Mouse (Mus musculus) CH12.LX (cell line): ENCODE results near the gene Cpeb1. TPM values are rescaled to one million over a fixed set of nuclear protein-coding genes. Genes with fewer than 3 reads are reported as not detected.
A peak's percentile ranks its signal among the peaks of the same experiment; 100 is the strongest.

Source experiments
- DNase-seq: peaks from one replicate; pipeline ENCODE4 v3.0.0-alpha.2; 2013; ENCODE audit errors: extremely low read depth
- H3K27ac ChIP-seq: 2 replicates; pipeline ENCODE4 v1.5.1; 2012; ENCODE audit warnings: low read depth, mild to moderate bottlenecking, control low read depth, moderate library complexity; ENCODE audit not compliant: insufficient read depth
- H3K27me3 ChIP-seq: replicated peaks from 2 replicates; pipeline ENCODE3; 2012; ENCODE audit warnings: inconsistent platforms
- H3K36me3 ChIP-seq, 2 experiments: replicated peaks in 1 of 2; 2 replicates each; pipeline versions ENCODE3 to v1.6.1; 2012; ENCODE audit warnings: inconsistent platforms in 1 of 2, low read length in 1 of 2, mild to moderate bottlenecking in 1 of 2, mixed read lengths in 1 of 2, moderate library complexity in 1 of 2; ENCODE audit not compliant: control insufficient read depth in 1 of 2, insufficient read depth in 1 of 2
- H3K4me1 ChIP-seq, 2 experiments: 2 replicates each; pipeline ENCODE4 v1.6.1; 2012; ENCODE audit warnings: inconsistent platforms in 1 of 2, moderate library complexity in 1 of 2; ENCODE audit not compliant: insufficient read depth in 2 of 2, control insufficient read depth in 1 of 2
- H3K4me2 ChIP-seq: 2 replicates; pipeline ENCODE4 v1.6.1; 2012; ENCODE audit warnings: low read depth, mild to moderate bottlenecking, control low read depth; ENCODE audit not compliant: poor library complexity, insufficient read depth, severe bottlenecking
- H3K4me3 ChIP-seq, 3 experiments: fragments of 150-350 bp in 1 of 3; sonication (generic) in 1 of 3; replicated peaks in 1 of 3; 2 replicates each; pipeline versions ENCODE3 to v1.5.1; 2011 to 2012; ENCODE audit warnings: low read depth in 2 of 3, low read length in 2 of 3, mild to moderate bottlenecking in 2 of 3, moderate library complexity in 2 of 3, control low read depth in 1 of 3, improper control_type of control experiment in 1 of 3, inconsistent platforms in 1 of 3, mixed read lengths in 1 of 3; ENCODE audit not compliant: poor library complexity in 1 of 3
- H3K79me2 ChIP-seq: replicated peaks from 2 replicates; pipeline ENCODE4 v1.6.1; 2012; ENCODE audit warnings: mild to moderate bottlenecking, moderate library complexity; ENCODE audit not compliant: control insufficient read depth, poor library complexity, insufficient read depth, severe bottlenecking; ENCODE audit errors: extremely low read depth
- H3K9ac ChIP-seq: 2 replicates; pipeline ENCODE4 v1.6.1; 2012; ENCODE audit warnings: low read depth, mild to moderate bottlenecking, control low read depth, moderate library complexity; ENCODE audit not compliant: insufficient read depth
- H3K9me3 ChIP-seq: replicated peaks from 2 replicates; pipeline ENCODE3; 2012; ENCODE audit warnings: low read length, inconsistent platforms, mixed read lengths
- BHLHE40 ChIP-seq: IDR thresholded peaks from 2 replicates; pipeline ENCODE4 v1.6.1; 2011; ENCODE audit warnings: mild to moderate bottlenecking, low read depth, low read length, improper control_type of control experiment
- CTCF ChIP-seq, 2 experiments: IDR thresholded peaks in 1 of 2; conservative IDR thresholded peaks in 1 of 2; 2 replicates each; pipeline ENCODE4 v1.5.1; 2011 to 2012; ENCODE audit warnings: low read depth in 2 of 2, low read length in 2 of 2, improper control_type of control experiment in 1 of 2, inconsistent platforms in 1 of 2, mild to moderate bottlenecking in 1 of 2, moderate library complexity in 1 of 2
- E2F4 ChIP-seq: IDR thresholded peaks from 2 replicates; pipeline ENCODE4 v1.6.1; 2011; ENCODE audit warnings: low read depth, low read length, improper control_type of control experiment; ENCODE audit not compliant: insufficient replicate concordance
- EP300 ChIP-seq: IDR thresholded peaks from 2 replicates; pipeline ENCODE4 v1.6.1; 2011; ENCODE audit warnings: low read length, improper control_type of control experiment
- GABPA ChIP-seq: IDR thresholded peaks from 2 replicates; pipeline ENCODE4 v1.6.1; 2012; ENCODE audit warnings: low read depth, low read length, improper control_type of control experiment, inconsistent platforms; ENCODE audit not compliant: insufficient replicate concordance
- HCFC1 ChIP-seq: IDR thresholded peaks from 2 replicates; pipeline ENCODE4 v1.6.1; 2012; ENCODE audit warnings: low read depth, mild to moderate bottlenecking, inconsistent platforms, low read length, improper control_type of control experiment
- JUN ChIP-seq: IDR thresholded peaks from 2 replicates; pipeline ENCODE4 v1.6.1; 2011; ENCODE audit warnings: low read depth, mild to moderate bottlenecking, low read length, improper control_type of control experiment, moderate library complexity; ENCODE audit not compliant: insufficient read depth
- MAX ChIP-seq: IDR thresholded peaks from 2 replicates; pipeline ENCODE4 v1.6.1; 2011; ENCODE audit warnings: low read length, improper control_type of control experiment
- MAZ ChIP-seq: IDR thresholded peaks from 2 replicates; pipeline ENCODE4 v1.6.1; 2012; ENCODE audit warnings: low read depth, mild to moderate bottlenecking, inconsistent platforms, low read length, improper control_type of control experiment, moderate library complexity
- MYC ChIP-seq: IDR thresholded peaks from 2 replicates; pipeline ENCODE4 v1.6.1; 2011; ENCODE audit warnings: low read depth, mild to moderate bottlenecking, improper control_type of control experiment, low read length
- NELFE ChIP-seq: IDR thresholded peaks from 2 replicates; pipeline ENCODE4 v1.6.1; 2011; ENCODE audit warnings: low read depth, low read length, improper control_type of control experiment
- PAX5 ChIP-seq: IDR thresholded peaks from 2 replicates; pipeline ENCODE4 v1.6.1; 2012; ENCODE audit warnings: low read length, inconsistent platforms, mixed read lengths
- POLR2A ChIP-seq: IDR thresholded peaks from 2 replicates; pipeline ENCODE4 v1.6.1; 2011; ENCODE audit warnings: low read depth, mild to moderate bottlenecking, improper control_type of control experiment, low read length
- RCOR1 ChIP-seq: conservative IDR thresholded peaks from 2 replicates; pipeline ENCODE4 v1.6.1; 2012; ENCODE audit warnings: low read depth, mild to moderate bottlenecking, inconsistent platforms, low read length, improper control_type of control experiment
- TCF12 ChIP-seq: IDR thresholded peaks from 2 replicates; pipeline ENCODE4 v1.6.1; 2014; ENCODE audit warnings: low read depth, mild to moderate bottlenecking, inconsistent platforms, low read length, improper control_type of control experiment
- USF1 ChIP-seq: IDR thresholded peaks from 2 replicates; pipeline ENCODE4 v1.6.1; 2014; ENCODE audit warnings: low read depth, mild to moderate bottlenecking, inconsistent platforms, low read length, improper control_type of control experiment
- USF2 ChIP-seq: conservative IDR thresholded peaks from 2 replicates; pipeline ENCODE4 v1.6.1; 2011; ENCODE audit warnings: low read depth, low read length, improper control_type of control experiment
- ZNF384 ChIP-seq: IDR thresholded peaks from 2 replicates; pipeline ENCODE4 v1.6.1; 2012; ENCODE audit warnings: low read depth, low read length, improper control_type of control experiment, inconsistent platforms
- dilution Hi-C: fragments of 300-500 bp; cut with MboI; formaldehyde crosslinking; loops from 2 replicates; pipeline ENCODE4 v1.14.3; 2020; ENCODE audit warnings: low sequenced_read_pairs; ENCODE audit not compliant: extremely low pct_unique_long_range_greater_than_20kb, extremely low pct_ligation_motif_present
- in situ Hi-C: fragments of 300-500 bp; cut with MboI; formaldehyde crosslinking; loops from 3 replicates; pipeline ENCODE4 v1.14.3; 2019; ENCODE audit warnings: low sequenced_read_pairs, low pct_ligation_motif_present, low pct_unique_long_range_greater_than_20kb, mixed read lengths
- polyA plus RNA-seq: library from polyadenylated mRNA; unstranded; fragments of >175 nt; gene quantifications from 2 replicates; pipeline ENCODE4 v1.2.1, GENCODE M21; 2012; ENCODE audit warnings: low read depth; ENCODE audit not compliant: insufficient read length
- total RNA-seq, 2 experiments: library from RNA; depleted of rRNA; stranded (reverse); fragments of 300-350 nt in 1 of 2; fragments of >200 nt in 1 of 2; gene quantifications; 2 replicates each; pipeline ENCODE4 v1.2.3; 2012 to 2014

Gene Cpeb1
- total and polyA plus RNA-seq, 3 experiments = 0.26 TPM; not detected in 2

GRCm38 (mm10) chr7:81344544-81345446 is 110.5 kb downstream of the Cpeb1 start, which contains the start of gene Rps17 (continued):
- peak; percentile 95 for TF ChIP-seq POLR2A

- Histone ChIP-seq H3K36me3 (peaks cover 50 to 57% of the 10 kb centered on the region in 2 experiments), H3K79me2 (peaks cover 40% of the 10 kb centered on the region), H3K4me3 (peak overlapping the region; percentile 89 to 100 (median 99)), H3K9ac (peak overlapping the region; percentile 99), H3K4me2 (peak overlapping the region; percentile 89), H3K4me1 (peaks cover 2 to 34% of the 10 kb centered on the region in 2 experiments; a peak in 2 of 4 replicates)
- dilution Hi-C loops = no loop called here
- no peak for DNase-seq
- no peak for TF ChIP-seq USF2
- no peak for TF ChIP-seq ZNF384
- peak; percentile 54; the same call in 1 of the 2 replicates for TF ChIP-seq MAX
- TF ChIP-seq GABPA = no peak
- TF ChIP-seq BHLHE40 = no peak
- TF ChIP-seq RCOR1 = no peak
- no peak for TF ChIP-seq CTCF (conservative IDR thresholded peaks at IDR 0.05 in 1 of 2, IDR thresholded peaks at IDR 0.05 in 1 of 2; ENCODE audit: low read depth in 2 of 2, low read length in 2 of 2)
- TF ChIP-seq HCFC1 = no peak
- no peak for TF ChIP-seq TCF12
- TF ChIP-seq MYC = 0 out of 2 replicates have a peak, but pooled peaks have one; percentile 40
- TF ChIP-seq NELFE = peak; percentile 31; the same call in 1 of the 2 replicates
- TF ChIP-seq MAZ = no peak
- no peak for TF ChIP-seq EP300
- TF ChIP-seq JUN = no peak
- TF ChIP-seq PAX5 = no peak
- no peak for TF ChIP-seq USF1
- no peak for TF ChIP-seq E2F4
- TF ChIP-seq, all 38 proteins: peak for 3
- Histone ChIP-seq H3K27me3 (no peaks in the 10 kb centered on the region), H3K9me3 (no peaks in the 10 kb centered on the region), H3K27ac (no peak overlapping the region)
- in situ Hi-C loops = loop anchor here (5.0 kb wide), 1 partner anchor 177 kb away; no protein-coding TSS in a partner anchor
Observed at GRCm38 (mm10) chr7:81343831-81344230, 111.4 kb downstream of the Cpeb1 start.
